Mouse (Mus musculus): ENCODE data around the gene Adtrp. TPM values are rescaled to one million over a fixed set of nuclear protein-coding genes. Genes with fewer than 3 reads are reported as not detected.

The Adtrp gene
- polyA plus RNA-seq (2015; fragmentation: Nextera tagmentation; extraction: Ambion mirVana): 3.0 TPM in 2 replicates

DNA sequence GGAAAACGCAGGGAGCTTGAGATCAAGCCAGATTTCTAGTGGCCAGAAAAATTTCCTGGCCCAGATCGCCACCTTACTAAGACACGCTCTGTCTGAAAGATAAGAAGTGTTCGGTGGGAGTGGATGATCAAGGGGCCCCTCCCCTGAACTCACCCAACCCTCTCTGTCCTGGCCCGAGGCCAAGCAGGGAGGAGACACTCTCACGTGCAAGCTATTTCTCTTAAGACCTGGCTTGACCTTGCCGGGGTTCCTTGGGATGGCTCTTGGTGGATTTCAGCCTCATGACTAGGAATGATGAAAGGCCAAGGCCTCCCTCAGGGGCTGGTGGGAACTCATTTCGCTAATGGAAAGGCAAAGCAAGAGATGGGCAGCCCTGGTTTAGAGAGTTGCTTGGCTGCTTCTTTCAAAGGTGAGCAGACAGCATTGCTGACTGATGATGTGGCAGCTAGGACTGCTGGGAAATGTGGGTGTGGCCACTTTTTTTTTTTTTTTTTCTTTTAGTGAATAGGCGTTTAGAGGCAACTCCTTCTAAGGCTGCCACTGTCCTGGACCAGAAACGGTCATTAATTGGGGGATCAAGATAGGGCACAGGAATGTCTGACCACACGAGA, at the start of gene Adtrp:
Gene Adtrp (minus strand): TSS at position 169 of the 611 bp plus-strand sequence.
- no peak within 1 kb of the TSS for H3K27ac ChIP-seq (ENCODE audit: low read length)

DNA sequence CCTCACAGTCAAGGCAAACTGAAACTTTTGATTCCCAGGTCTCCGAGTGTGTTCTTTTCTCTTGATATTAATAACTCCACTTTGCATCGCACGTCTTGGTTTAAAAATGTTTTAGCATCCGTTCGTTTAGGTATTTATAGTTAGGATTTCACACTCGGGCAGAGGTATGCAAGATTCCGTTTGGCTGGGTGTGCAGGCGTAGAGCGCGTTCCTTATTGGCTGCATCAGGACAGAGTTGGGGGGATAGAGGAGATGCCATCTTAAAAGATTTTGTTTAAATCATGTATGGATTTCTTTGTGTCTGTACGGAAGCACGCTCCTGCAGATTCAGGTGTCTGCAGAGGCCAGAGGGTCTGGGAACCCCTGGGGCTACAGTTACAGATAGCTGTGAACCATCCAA, 44.5 kb upstream of the Adtrp start:
- H3K4me2 ChIP-seq (ENCODE audit: low read depth, low read length): no peak overlapping the region
- H3K4me3 ChIP-seq (ENCODE audit: low read depth, low read length): no peak overlapping the region
- no peak overlapping the region for H3K9ac ChIP-seq (ENCODE audit: low read depth, low read length)
- WGBS (ENCODE audit: insufficient replicate concordance): 81% methylated on average over 12 of the region's 12 CpGs
- ATAC-seq (ENCODE audit: low read depth): no peak
- H3K27me3 ChIP-seq (ENCODE audit: control insufficient read depth, insufficient read depth, low read depth, low read length): no peaks in the 10 kb centered on the region
- H3K4me1 ChIP-seq (ENCODE audit: control insufficient read depth, low read depth, low read length): no peaks in the 10 kb centered on the region
- H3K9me3 ChIP-seq (replicated peaks; ENCODE audit: control insufficient read depth, low read length): no peaks in the 10 kb centered on the region
- no peaks in the 10 kb centered on the region for H3K36me3 ChIP-seq (ENCODE audit: control insufficient read depth, insufficient read depth)
- H3K27ac ChIP-seq (ENCODE audit: low read length): no peak overlapping the region

More for the DNA sequence above, at the start of gene Adtrp:
- Histone ChIP-seq H3K27me3 (ENCODE audit: control insufficient read depth, insufficient read depth, low read depth, low read length) (no peaks in the 10 kb centered on the region), H3K36me3 (ENCODE audit: control insufficient read depth, insufficient read depth) (no peaks in the 10 kb centered on the region), H3K9ac (ENCODE audit: low read depth, low read length) (no peak within 1 kb of the TSS), H3K4me1 (ENCODE audit: control insufficient read depth, low read depth, low read length) (no peaks in the 10 kb centered on the region), H3K9me3 (replicated peaks; ENCODE audit: control insufficient read depth, low read length) (no peaks in the 10 kb centered on the region), H3K4me3 (ENCODE audit: low read depth, low read length) (no peak within 1 kb of the TSS), H3K4me2 (ENCODE audit: low read depth, low read length) (no peak within 1 kb of the TSS)
- WGBS (ENCODE audit: insufficient replicate concordance): 49% methylated on average over 11 of the region's 11 CpGs
- no peak for ATAC-seq (ENCODE audit: low read depth)

GRCm38 (mm10) chr13:41890618-41891017, 43.1 kb upstream of the Adtrp start:
- H3K27me3 ChIP-seq (ENCODE audit: control insufficient read depth, insufficient read depth, low read depth, low read length): no peaks in the 10 kb centered on the region
- no peak overlapping the region for H3K4me2 ChIP-seq (ENCODE audit: low read depth, low read length)
- H3K4me3 ChIP-seq (ENCODE audit: low read depth, low read length): no peak overlapping the region
- H3K9ac ChIP-seq (ENCODE audit: low read depth, low read length): no peak overlapping the region
- no peaks in the 10 kb centered on the region for H3K9me3 ChIP-seq (replicated peaks; ENCODE audit: control insufficient read depth, low read length)
- H3K27ac ChIP-seq (ENCODE audit: low read length): no peak overlapping the region
- no peaks in the 10 kb centered on the region for H3K4me1 ChIP-seq (ENCODE audit: control insufficient read depth, low read depth, low read length)
- no peak for ATAC-seq (ENCODE audit: low read depth)
- WGBS (ENCODE audit: insufficient replicate concordance): 73% methylated on average over 4 of the region's 4 CpGs
- H3K36me3 ChIP-seq (ENCODE audit: control insufficient read depth, insufficient read depth): no peaks in the 10 kb centered on the region

DNA sequence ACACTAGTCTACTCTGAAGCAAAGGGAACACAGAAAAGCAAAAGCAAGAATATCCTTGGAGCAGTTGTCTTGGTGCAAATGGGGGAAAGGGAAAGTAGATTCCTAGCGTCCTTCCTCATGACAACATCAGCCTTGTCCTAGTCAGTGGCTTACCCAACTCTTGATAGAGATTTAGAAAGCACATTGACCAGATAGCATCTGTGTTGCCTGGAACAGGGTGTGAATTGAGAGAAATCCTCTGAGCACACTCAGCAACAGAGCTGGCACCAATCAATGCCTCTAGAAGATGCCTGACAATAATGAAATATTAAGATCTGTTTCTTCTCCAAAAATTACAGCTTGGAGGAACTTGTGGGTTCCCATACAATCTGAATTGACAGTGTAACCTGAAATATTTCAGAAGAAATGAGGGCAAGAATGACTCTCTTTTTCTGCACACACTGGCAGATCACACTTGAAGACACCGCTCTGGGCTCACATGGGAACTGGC, 42.7 kb upstream of the Adtrp start:
- no peaks in the 10 kb centered on the region for H3K9me3 ChIP-seq (replicated peaks; ENCODE audit: control insufficient read depth, low read length)
- no peaks in the 10 kb centered on the region for H3K27me3 ChIP-seq (ENCODE audit: control insufficient read depth, insufficient read depth, low read depth, low read length)
- H3K27ac ChIP-seq (ENCODE audit: low read length): no peak overlapping the region
- no peaks in the 10 kb centered on the region for H3K4me1 ChIP-seq (ENCODE audit: control insufficient read depth, low read depth, low read length)
- no peaks in the 10 kb centered on the region for H3K36me3 ChIP-seq (ENCODE audit: control insufficient read depth, insufficient read depth)
- ATAC-seq (ENCODE audit: low read depth): no peak
- WGBS (ENCODE audit: insufficient replicate concordance): 61% methylated on average over 2 of the region's 2 CpGs
- H3K9ac ChIP-seq (ENCODE audit: low read depth, low read length): no peak overlapping the region
- H3K4me3 ChIP-seq (ENCODE audit: low read depth, low read length): no peak overlapping the region
- H3K4me2 ChIP-seq (ENCODE audit: low read depth, low read length): no peak overlapping the region

DNA sequence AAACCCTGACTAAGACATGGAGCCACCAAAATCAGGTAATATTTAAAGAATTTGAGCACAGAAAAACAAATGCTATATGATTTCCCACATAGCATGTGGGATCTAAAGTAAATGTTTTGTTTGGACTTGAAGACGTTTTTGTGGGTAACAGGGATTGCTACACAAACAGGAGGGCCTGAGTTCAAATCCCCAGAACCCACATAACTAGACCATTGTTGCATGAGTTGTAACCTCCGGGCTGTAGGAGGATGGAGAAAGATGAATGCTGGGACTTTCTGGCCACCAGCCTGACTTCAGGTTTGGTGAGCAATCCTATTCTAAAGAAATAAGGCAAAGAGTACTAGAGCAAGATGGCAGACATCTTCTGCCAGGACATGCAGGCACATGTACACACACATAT, 41.2 kb upstream of the Adtrp start:
- H3K4me3 ChIP-seq (ENCODE audit: low read depth, low read length): no peak overlapping the region
- H3K9ac ChIP-seq (ENCODE audit: low read depth, low read length): no peak overlapping the region
- no peaks in the 10 kb centered on the region for H3K9me3 ChIP-seq (replicated peaks; ENCODE audit: control insufficient read depth, low read length)
- 59% methylated on average over 2 of the region's 2 CpGs for WGBS (ENCODE audit: insufficient replicate concordance)
- H3K36me3 ChIP-seq (ENCODE audit: control insufficient read depth, insufficient read depth): no peaks in the 10 kb centered on the region
- ATAC-seq (ENCODE audit: low read depth): no peak
- no peak overlapping the region for H3K4me2 ChIP-seq (ENCODE audit: low read depth, low read length)
- H3K27me3 ChIP-seq (ENCODE audit: control insufficient read depth, insufficient read depth, low read depth, low read length): no peaks in the 10 kb centered on the region
- no peak overlapping the region for H3K27ac ChIP-seq (ENCODE audit: low read length)
- H3K4me1 ChIP-seq (ENCODE audit: control insufficient read depth, low read depth, low read length): no peaks in the 10 kb centered on the region

GRCm38 (mm10) chr13:41886120-41886519, 38.6 kb upstream of the Adtrp start:
- Histone ChIP-seq H3K36me3 (ENCODE audit: control insufficient read depth, insufficient read depth) (no peaks in the 10 kb centered on the region), H3K9ac (ENCODE audit: low read depth, low read length) (no peak overlapping the region), H3K4me2 (ENCODE audit: low read depth, low read length) (no peak overlapping the region), H3K4me1 (ENCODE audit: control insufficient read depth, low read depth, low read length) (no peaks in the 10 kb centered on the region), H3K27me3 (ENCODE audit: control insufficient read depth, insufficient read depth, low read depth, low read length) (no peaks in the 10 kb centered on the region), H3K27ac (ENCODE audit: low read length) (no peak overlapping the region), H3K9me3 (replicated peaks; ENCODE audit: control insufficient read depth, low read length) (no peaks in the 10 kb centered on the region), H3K4me3 (ENCODE audit: low read depth, low read length) (no peak overlapping the region)
- ATAC-seq (ENCODE audit: low read depth): no peak
- WGBS (ENCODE audit: insufficient replicate concordance): 71% methylated on average over 4 of the region's 4 CpGs

DNA sequence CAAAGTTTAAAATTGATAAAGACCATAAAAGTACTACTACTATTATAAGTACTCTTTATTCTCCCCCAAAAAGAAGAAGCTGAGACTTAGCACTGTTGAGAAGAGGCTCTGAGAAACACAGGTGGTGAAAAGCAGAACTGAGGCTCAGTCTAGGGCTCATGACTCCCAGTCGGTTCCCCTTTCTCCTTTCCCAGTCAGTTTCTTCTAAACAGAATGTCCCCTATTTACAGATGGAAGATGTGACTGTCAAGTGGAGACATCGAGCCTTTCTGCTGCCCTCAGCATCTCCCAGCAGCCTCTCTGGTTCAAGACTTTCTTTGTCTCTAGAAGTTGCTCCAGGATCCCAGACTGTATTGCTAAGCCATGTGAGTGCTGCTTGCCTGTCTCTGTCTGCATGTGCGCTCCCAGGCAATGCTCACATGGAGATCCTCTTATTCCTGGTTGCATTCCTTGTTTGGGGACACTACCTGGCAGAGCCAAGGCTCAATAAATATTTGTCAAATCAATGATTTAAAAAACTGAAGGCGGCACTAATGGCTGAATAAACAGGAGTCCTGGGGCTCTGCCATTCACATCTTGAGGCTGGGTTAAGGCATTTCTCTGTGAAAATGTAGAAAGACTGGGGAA, 36.3 kb upstream of the Adtrp start:
- Histone ChIP-seq H3K9ac (ENCODE audit: low read depth, low read length) (no peak overlapping the region), H3K4me1 (ENCODE audit: control insufficient read depth, low read depth, low read length) (no peaks in the 10 kb centered on the region), H3K9me3 (replicated peaks; ENCODE audit: control insufficient read depth, low read length) (no peaks in the 10 kb centered on the region), H3K4me2 (ENCODE audit: low read depth, low read length) (no peak overlapping the region), H3K27ac (ENCODE audit: low read length) (no peak overlapping the region), H3K36me3 (ENCODE audit: control insufficient read depth, insufficient read depth) (no peaks in the 10 kb centered on the region), H3K27me3 (ENCODE audit: control insufficient read depth, insufficient read depth, low read depth, low read length) (no peaks in the 10 kb centered on the region), H3K4me3 (ENCODE audit: low read depth, low read length) (no peak overlapping the region)
- 30% methylated on average over 4 of the region's 4 CpGs for WGBS (ENCODE audit: insufficient replicate concordance)
- ATAC-seq (ENCODE audit: low read depth): no peak

GRCm38 (mm10) chr13:41881201-41881600, 33.7 kb upstream of the Adtrp start:
- no peak for ATAC-seq (ENCODE audit: low read depth)
- WGBS (ENCODE audit: insufficient replicate concordance): 55% methylated on average over 2 of the region's 2 CpGs
- no peak overlapping the region for H3K27ac ChIP-seq (ENCODE audit: low read length)

GRCm38 (mm10) chr13:41880525-41880924, 33.0 kb upstream of the Adtrp start:
- no peak overlapping the region for H3K4me2 ChIP-seq (ENCODE audit: low read depth, low read length)
- no peaks in the 10 kb centered on the region for H3K36me3 ChIP-seq (ENCODE audit: control insufficient read depth, insufficient read depth)
- H3K27ac ChIP-seq (ENCODE audit: low read length): no peak overlapping the region
- no peak for ATAC-seq (ENCODE audit: low read depth)
- no peaks in the 10 kb centered on the region for H3K27me3 ChIP-seq (ENCODE audit: control insufficient read depth, insufficient read depth, low read depth, low read length)
- H3K9me3 ChIP-seq (replicated peaks; ENCODE audit: control insufficient read depth, low read length): no peaks in the 10 kb centered on the region
- H3K9ac ChIP-seq (ENCODE audit: low read depth, low read length): no peak overlapping the region
- H3K4me3 ChIP-seq (ENCODE audit: low read depth, low read length): no peak overlapping the region
- no peaks in the 10 kb centered on the region for H3K4me1 ChIP-seq (ENCODE audit: control insufficient read depth, low read depth, low read length)

More at GRCm38 (mm10) chr13:41881201-41881600, 33.7 kb upstream of the Adtrp start:
- H3K36me3 ChIP-seq (ENCODE audit: control insufficient read depth, insufficient read depth): no peaks in the 10 kb centered on the region
- no peaks in the 10 kb centered on the region for H3K9me3 ChIP-seq (replicated peaks; ENCODE audit: control insufficient read depth, low read length)
- H3K4me3 ChIP-seq (ENCODE audit: low read depth, low read length): no peak overlapping the region
- H3K27me3 ChIP-seq (ENCODE audit: control insufficient read depth, insufficient read depth, low read depth, low read length): no peaks in the 10 kb centered on the region
- no peak overlapping the region for H3K4me2 ChIP-seq (ENCODE audit: low read depth, low read length)
- no peak overlapping the region for H3K9ac ChIP-seq (ENCODE audit: low read depth, low read length)
- no peaks in the 10 kb centered on the region for H3K4me1 ChIP-seq (ENCODE audit: control insufficient read depth, low read depth, low read length)

Data from liver, embryonic 16.5 days (tissue).